Mouse (Mus musculus) liver, postnatal 0 days (tissue): Measurements from ENCODE around the gene Tbc1d10c. TPM values are rescaled to one million over a fixed set of nuclear protein-coding genes. Genes with fewer than 3 reads are reported as not detected.
A peak's percentile ranks its signal among the peaks of the same experiment; 100 is the strongest.

ENCODE experiments used
- ATAC-seq: fragments of 200-750 bp; cut with Nextera tagmentation; 2 replicates; pipeline ENCODE4 v1.8.0; 2017; ENCODE audit warnings: mild to moderate bottlenecking, moderate library complexity
- DNase-seq: peaks from one replicate; pipeline ENCODE4 v3.0.0-alpha.2; 2016
- H3K27ac ChIP-seq: fragments of 300-500 bp; sonication (generic); 2 replicates; pipeline ENCODE4 v1.5.1; 2014; ENCODE audit warnings: antibody characterized with exemption, moderate library complexity, mild to moderate bottlenecking, low read depth
- H3K27me3 ChIP-seq: fragments of 300-500 bp; sonication (generic); 2 replicates; pipeline ENCODE4 v1.6.1; 2014; ENCODE audit warnings: low read length, control low read depth, mixed read lengths; ENCODE audit not compliant: insufficient read depth
- H3K36me3 ChIP-seq: fragments of 300-500 bp; sonication (generic); replicated peaks from 2 replicates; pipeline ENCODE4 v1.6.1; 2014; ENCODE audit warnings: mild to moderate bottlenecking, control low read depth, low read length, moderate library complexity, mixed read lengths; ENCODE audit not compliant: insufficient read depth
- H3K4me1 ChIP-seq: fragments of 300-500 bp; sonication (generic); 2 replicates; pipeline ENCODE4 v1.6.1; 2014; ENCODE audit warnings: antibody characterized with exemption, mild to moderate bottlenecking, control low read depth; ENCODE audit not compliant: insufficient read depth
- H3K4me2 ChIP-seq: fragments of 300-500 bp; sonication (generic); 2 replicates; pipeline ENCODE4 v1.6.1; 2014; ENCODE audit warnings: low read depth, mild to moderate bottlenecking, low read length, moderate library complexity, mixed read lengths
- H3K4me3 ChIP-seq: fragments of 300-500 bp; sonication (generic); 2 replicates; pipeline ENCODE4 v1.5.1; 2014; ENCODE audit warnings: low read depth, low read length
- H3K9ac ChIP-seq: fragments of 300-500 bp; sonication (generic); replicated peaks from 2 replicates; pipeline ENCODE4 v1.6.1; 2014; ENCODE audit warnings: mild to moderate bottlenecking, moderate library complexity
- H3K9me3 ChIP-seq: fragments of 300-500 bp; sonication (generic); 2 replicates; pipeline ENCODE4 v1.6.1; 2016; ENCODE audit warnings: mild to moderate bottlenecking, control low read depth, low read length, mixed read lengths
- CTCF ChIP-seq: sonication (generic); IDR thresholded peaks from 2 replicates; pipeline ENCODE4 v1.5.1; 2016; ENCODE audit warnings: antibody characterized with exemption, low read depth
- EP300 ChIP-seq: IDR thresholded peaks from 2 replicates; pipeline ENCODE4 v1.6.1; 2016; ENCODE audit warnings: antibody characterized with exemption, low read depth, mild to moderate bottlenecking
- WGBS: fragments of 180-500 bp; shearing (Covaris S2); extraction: QIAGEN DNeasy Blood & Tissue Kit; methylation state at CpG from one replicate; pipeline ENCODE4 v1.1.7; 2014; ENCODE audit not compliant: insufficient replicate concordance; 5-methylcytosine and 5-hydroxymethylcytosine counted together
- polyA plus RNA-seq: library from polyadenylated mRNA; unstranded; fragments of >200 nt; fragmentation: Nextera tagmentation; extraction: Ambion mirVana; gene quantifications from 2 replicates; pipeline ENCODE4 v1.2.1, GENCODE M21; 2015

Gene Tbc1d10c
- polyA plus RNA-seq, 1 experiment from 2014 or later, result 9.9 TPM

GRCm38 (mm10) chr19:4203148-4203547, 12.1 kb upstream of the Tbc1d10c start:
- 40% methylated on average over 3 of the region's 3 CpGs for WGBS
- no peak for DNase-seq
- Histone ChIP-seq H3K9me3 (no peaks in the 10 kb centered on the region), H3K36me3 (peaks cover 11% of the 10 kb centered on the region), H3K9ac (no peak overlapping the region), H3K27me3 (no peaks in the 10 kb centered on the region), H3K4me2 (0 out of 2 replicates have a peak overlapping the region, but pooled peaks have one; percentile 6), H3K4me1 (peaks cover 31% of the 10 kb centered on the region), H3K27ac (peak overlapping the region; percentile 55; the same call in 1 of the 2 replicates), H3K4me3 (no peak overlapping the region)
- ATAC-seq, result no peak
- no peak for TF ChIP-seq EP300
- peak; percentile 45 for TF ChIP-seq CTCF

DNA sequence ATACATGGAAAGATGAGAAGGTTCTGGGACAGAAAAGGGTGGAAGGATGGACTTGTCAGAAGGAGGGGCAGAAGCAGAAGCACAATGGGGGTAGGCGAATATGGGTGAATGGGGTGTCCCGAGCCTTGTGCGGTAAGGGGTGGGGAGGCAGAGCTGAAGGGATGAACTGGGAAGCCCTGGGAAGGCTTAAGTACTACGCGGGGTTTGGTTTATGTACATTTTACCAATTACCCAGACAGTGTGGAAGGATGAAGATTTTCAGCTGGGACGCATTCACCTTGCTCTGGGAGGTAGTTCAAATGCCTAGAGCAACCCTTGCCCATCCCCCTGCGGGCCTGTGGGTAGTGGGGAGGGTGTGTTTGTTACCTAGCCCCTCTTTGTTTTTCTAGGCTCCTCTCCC, 11.1 kb upstream of the Tbc1d10c start:
- DNase-seq (no peak), ATAC-seq (no peak)
- peaks cover 37% of the 10 kb centered on the region for H3K4me1 ChIP-seq
- H3K4me3 ChIP-seq, result peak overlapping the region; percentile 69
- H3K4me2 ChIP-seq, result peak overlapping the region; percentile 98
- peak overlapping the region; percentile 84 for H3K9ac ChIP-seq
- H3K27me3 ChIP-seq, result no peaks in the 10 kb centered on the region
- 48% methylated on average over 7 of the region's 7 CpGs for WGBS
- H3K27ac ChIP-seq, result peak overlapping the region; percentile 72
- H3K36me3 ChIP-seq, result peaks cover 14% of the 10 kb centered on the region
- no peaks in the 10 kb centered on the region for H3K9me3 ChIP-seq
- TF ChIP-seq CTCF, result no peak
- no peak for TF ChIP-seq EP300

- Histone ChIP-seq H3K9ac (peak within 1 kb of the TSS; percentile 84), H3K27ac (peak within 1 kb of the TSS; percentile 78), H3K27me3 (no peaks in the 10 kb centered on the region), H3K4me2 (peak within 1 kb of the TSS; percentile 98), H3K4me1 (peaks cover 41% of the 10 kb centered on the region), H3K36me3 (peaks cover 22% of the 10 kb centered on the region), H3K4me3 (peak within 1 kb of the TSS; percentile 69), H3K9me3 (no peaks in the 10 kb centered on the region)
- TF ChIP-seq EP300 (no peak), CTCF (no peak)
- DNase-seq (peak; percentile 97), ATAC-seq (peak; percentile 88)
- under 1% methylated on average over 34 of the region's 34 CpGs for WGBS
Observed at GRCm38 (mm10) chr19:4201291-4201909, 10.3 kb upstream of the Tbc1d10c start, which contains the start of gene Rad9a. Gene Rad9a, minus strand, starts transcription at chr19:4201662.

GRCm38 (mm10) chr19:4197180-4197579, 6.1 kb upstream of the Tbc1d10c start:
- Histone ChIP-seq H3K4me3 (no peak overlapping the region), H3K27me3 (no peaks in the 10 kb centered on the region), H3K4me2 (no peak overlapping the region), H3K9ac (no peak overlapping the region), H3K27ac (no peak overlapping the region), H3K36me3 (peaks cover 53% of the 10 kb centered on the region), H3K9me3 (no peaks in the 10 kb centered on the region), H3K4me1 (peaks cover 46% of the 10 kb centered on the region)
- ATAC-seq (no peak), DNase-seq (no peak)
- TF ChIP-seq EP300, result no peak
- TF ChIP-seq CTCF, result no peak
- WGBS, result 53% methylated on average over 3 of the region's 3 CpGs

DNA sequence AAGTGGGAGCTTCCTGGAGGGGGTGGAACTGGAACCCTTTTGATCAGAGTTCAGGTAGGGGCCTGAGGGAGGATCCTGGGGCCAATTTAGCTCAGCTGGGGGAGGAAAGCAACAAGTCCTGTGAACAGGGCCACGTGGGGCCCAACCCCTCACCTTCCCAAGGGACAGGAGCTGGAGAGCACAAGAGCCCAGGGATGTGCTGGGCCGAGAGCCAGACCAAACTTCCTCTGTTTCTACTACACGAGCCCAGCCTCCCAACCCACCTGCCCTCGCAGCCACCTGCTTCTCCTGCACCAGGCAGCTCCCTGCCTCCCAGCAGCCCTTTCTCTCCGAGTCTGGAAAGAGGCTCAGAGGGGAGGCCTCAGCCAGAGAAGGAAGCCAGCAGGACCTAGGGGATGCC, 5.5 kb upstream of the Tbc1d10c start:
- Histone ChIP-seq H3K4me1 (peaks cover 41% of the 10 kb centered on the region), H3K36me3 (peaks cover 53% of the 10 kb centered on the region), H3K9ac (no peak overlapping the region), H3K27ac (no peak overlapping the region), H3K4me2 (no peak overlapping the region), H3K27me3 (no peaks in the 10 kb centered on the region), H3K4me3 (no peak overlapping the region), H3K9me3 (no peaks in the 10 kb centered on the region)
- DNase-seq (no peak), ATAC-seq (no peak)
- TF ChIP-seq CTCF (no peak), EP300 (no peak)
- 34% methylated on average over 5 of the region's 5 CpGs for WGBS

- WGBS, result 50% methylated on average over 2 of the region's 2 CpGs
- Histone ChIP-seq H3K9me3 (no peaks in the 10 kb centered on the region), H3K27me3 (no peaks in the 10 kb centered on the region), H3K27ac (no peak overlapping the region), H3K36me3 (peaks cover 53% of the 10 kb centered on the region), H3K4me3 (no peak overlapping the region), H3K4me1 (peaks cover 46% of the 10 kb centered on the region), H3K4me2 (no peak overlapping the region), H3K9ac (no peak overlapping the region)
- TF ChIP-seq EP300 (no peak), CTCF (no peak)
- DNase-seq (no peak), ATAC-seq (no peak)
Observed at GRCm38 (mm10) chr19:4196048-4196447, 5.0 kb upstream of the Tbc1d10c start.
